ENCODE assay signal across 8 mouse cellular contexts in genomic region chr3:84269987-84270623, GRCm38 (mm10). TPM values are rescaled to one million over a fixed set of nuclear protein-coding genes. Genes with fewer than 3 reads are reported as not detected.
DNase-seq lines count a peak whose midpoint lies in the region; ATAC-seq lines count a peak whose summit lies in the region.

No protein-coding gene starts in this region.

- intact Hi-C loops in heart, postnatal 36 days (cut with DNase I), result no loop called here

- WGBS in heart, embryonic 13.5 days, result 18% methylated on average over 13 of the region's 13 CpGs
- WGBS in forebrain, embryonic 11.5 days, result 13% methylated on average over 13 of the region's 13 CpGs

- peaks cover 30% of the 10 kb centered on the region for H3K4me1 ChIP-seq in heart, embryonic 13.5 days
- H3K4me1 ChIP-seq in forebrain, embryonic 11.5 days (replicated peaks; ENCODE audit: control insufficient read depth, insufficient read depth, low read length), result peaks cover 16% of the 10 kb centered on the region

- no peak for DNase-seq in heart, postnatal 36 days
- DNase-seq in forebrain, embryonic 11.5 days (ENCODE audit: low spot score), result peak; percentile 58
- DNase-seq in kidney, postnatal 14 days, result peak; percentile 52
- DNase-seq in neural tube, embryonic 10.5 days (ENCODE audit: extremely low spot score, low spot score), result peak; percentile 40
- DNase-seq in thymus, postnatal 4 days, result no peak
- DNase-seq in layer of hippocampus, postnatal 14 days (ENCODE audit: low spot score in 2 of 2), result no peak
- no peak for DNase-seq in cerebellum, adult 8-10 months

- no peaks in the 10 kb centered on the region for H3K9me3 ChIP-seq in heart, embryonic 13.5 days
- H3K9me3 ChIP-seq in forebrain, embryonic 11.5 days (ENCODE audit: control insufficient read depth, low read length), result no peaks in the 10 kb centered on the region

- ATAC-seq in heart, embryonic 13.5 days (ENCODE audit: extremely low read depth, insufficient number of reproducible peaks, low FRiP score, low TSS enrichment), result no peak; the same call in 1 of the 2 replicates
- peak; percentile 47; the same call in 1 of the 2 replicates for ATAC-seq in forebrain, embryonic 11.5 days (replicated peaks; ENCODE audit: low FRiP score)

- H3K27me3 ChIP-seq in heart, embryonic 13.5 days (replicated peaks), result peaks cover 50% of the 10 kb centered on the region
- H3K27me3 ChIP-seq in forebrain, embryonic 11.5 days (ENCODE audit: control insufficient read depth, insufficient read depth, low read length), result no peaks in the 10 kb centered on the region

- peak overlapping the region; percentile 0; the same call in 1 of the 2 replicates for H3K9ac ChIP-seq in heart, embryonic 13.5 days
- H3K9ac ChIP-seq in forebrain, embryonic 11.5 days (ENCODE audit: low read length), result peak overlapping the region; percentile 27

- H3K27ac ChIP-seq in heart, embryonic 13.5 days (replicated peaks), result no peak overlapping the region
- no peak overlapping the region for H3K27ac ChIP-seq in forebrain, embryonic 11.5 days (ENCODE audit: low read depth, low read length)

- no peaks in the 10 kb centered on the region for H3K36me3 ChIP-seq in heart, embryonic 13.5 days
- no peaks in the 10 kb centered on the region for H3K36me3 ChIP-seq in forebrain, embryonic 11.5 days (ENCODE audit: control insufficient read depth, insufficient read depth, low read length)

- H3K4me3 ChIP-seq in heart, embryonic 13.5 days, result peak overlapping the region; percentile 21; the same call in 1 of the 2 replicates
- H3K4me3 ChIP-seq in forebrain, embryonic 11.5 days (ENCODE audit: low read depth, low read length), result no peak overlapping the region

- H3K4me2 ChIP-seq in heart, embryonic 13.5 days, result peak overlapping the region; percentile 56
- H3K4me2 ChIP-seq in forebrain, embryonic 11.5 days (ENCODE audit: low read depth, low read length, severe bottlenecking), result peak overlapping the region; percentile 19; the same call in 1 of the 2 replicates

RNA-seq across cellular contexts. Expression of gene Trim2, which starts 36.6 kb away (rescaled TPM):
- polyA plus RNA-seq in heart, embryonic 13.5 days (2015; fragmentation: Nextera tagmentation; extraction: Ambion mirVana), result 7.2 and 7.6 TPM in 2 replicates
- total RNA-seq in heart, postnatal 36 days (2021), result 1 to 10 TPM; 5.1 to 5.8 TPM
- 63.0 and 70.3 TPM in 2 replicates for polyA plus RNA-seq in forebrain, embryonic 11.5 days (2014; fragmentation: Nextera tagmentation; extraction: Ambion mirVana)
- 100 to 1,000 TPM; 329 to 334 TPM for total RNA-seq in layer of hippocampus, postnatal 14 days (2021)

Comparison
In these comparisons a context has a peak if more than half of its experiments do, and no peak if none do; other contexts are left out.
1. DNase-seq: peak in forebrain, embryonic 11.5 days (single experiment), kidney, postnatal 14 days (single experiment) and neural tube, embryonic 10.5 days (single experiment); none in heart, postnatal 36 days (0 of 2), thymus, postnatal 4 days (single experiment), layer of hippocampus, postnatal 14 days (0 of 2) and cerebellum, adult 8-10 months (single experiment).
2. RNA of gene Trim2, which starts 36.6 kb away (total RNA-seq): 329 to 334 TPM in layer of hippocampus, postnatal 14 days; 5.1 to 5.8 TPM in heart, postnatal 36 days; every median in the first group is over 10 times any median in the second.